Mouse (Mus musculus) liver, adult 2 months (tissue): Measurements from ENCODE around the gene Pemt.

Source experiments
- CTCF ChIP-seq: fragments of 200-500 bp; IDR thresholded peaks from 2 replicates; pipeline ENCODE4 v1.5.1; 2011; ENCODE audit warnings: low read depth, low read length, control low read depth
- POLR2A ChIP-seq: fragments of 200-500 bp; IDR thresholded peaks from 2 replicates; pipeline ENCODE4 v1.6.1; 2011; ENCODE audit warnings: low read length, control low read depth; ENCODE audit not compliant: insufficient read depth; ENCODE audit errors: extremely low read depth

- TF ChIP-seq POLR2A (no peak), CTCF (no peak)
Observed at GRCm38 (mm10) chr11:59970780-59971179, 75.5 kb downstream of the Pemt start.
